Comparison of ENCODE assay signal across 8 mouse cellular contexts in genomic region chr10:80674851-80675404, GRCm38 (mm10). TPM values are rescaled to one million over a fixed set of nuclear protein-coding genes. Genes with fewer than 3 reads are reported as not detected.
DNase-seq lines count a peak whose midpoint lies in the region; ATAC-seq and TF ChIP-seq lines count a peak whose summit lies in the region.

No protein-coding gene starts in this region.

- TF ChIP-seq POLR2A in thymus, adult 2 months (IDR thresholded peaks at IDR 0.05; ENCODE audit: control insufficient read depth, extremely low read depth, insufficient read depth, low read length, poor library complexity): no peak

- peaks cover 25% of the 10 kb centered on the region for H3K36me3 ChIP-seq in thymus, adult 2 months (ENCODE audit: control insufficient read depth, insufficient read depth, low read length)
- H3K36me3 ChIP-seq in limb, embryonic 13.5 days: peaks cover 41% of the 10 kb centered on the region
- H3K36me3 ChIP-seq in stomach, embryonic 16.5 days (ENCODE audit: control insufficient read depth, insufficient read depth, low read length): peaks cover 13% of the 10 kb centered on the region

- H3K9me3 ChIP-seq in limb, embryonic 13.5 days: no peaks in the 10 kb centered on the region
- no peaks in the 10 kb centered on the region for H3K9me3 ChIP-seq in stomach, embryonic 16.5 days (replicated peaks; ENCODE audit: control insufficient read depth, low read length)

- peak overlapping the region; percentile 98 for H3K4me3 ChIP-seq in thymus, adult 2 months (ENCODE audit: control insufficient read depth, insufficient read depth, low read length)
- H3K4me3 ChIP-seq in limb, embryonic 13.5 days: peak overlapping the region; percentile 98
- H3K4me3 ChIP-seq in stomach, embryonic 16.5 days (replicated peaks; ENCODE audit: low read length): peak overlapping the region; percentile 98

- peak overlapping the region; percentile 99 for H3K9ac ChIP-seq in limb, embryonic 13.5 days
- peak overlapping the region; percentile 98 for H3K9ac ChIP-seq in stomach, embryonic 16.5 days (ENCODE audit: low read length)

- DNase-seq in cerebellum, adult 9-11 months: peak; percentile 61
- no peak for DNase-seq in thymus, adult 2 months
- DNase-seq in thymus, postnatal 10 days (ENCODE audit: low spot score in 2 of 2): no peak
- no peak for DNase-seq in right cerebral cortex, adult 18-20 months
- DNase-seq in right cerebral cortex, postnatal 25 days: no peak

- H3K4me2 ChIP-seq in limb, embryonic 13.5 days (replicated peaks): peak overlapping the region; percentile 75
- H3K4me2 ChIP-seq in stomach, embryonic 16.5 days (ENCODE audit: low read depth, low read length): peak overlapping the region; percentile 77

- TF ChIP-seq CTCF in thymus, adult 2 months (IDR thresholded peaks at IDR 0.05; ENCODE audit: borderline replicate concordance, control insufficient read depth, extremely low read depth, insufficient read depth, low read length, poor library complexity): no peak

- 5% methylated on average over 6 of the region's 6 CpGs for WGBS in thymus, adult 2 months
- 22% methylated on average over 6 of the region's 6 CpGs for WGBS in limb, embryonic 13.5 days
- WGBS in stomach, embryonic 16.5 days: 9% methylated on average over 6 of the region's 6 CpGs

- H3K4me1 ChIP-seq in thymus, adult 2 months (replicated peaks; ENCODE audit: control insufficient read depth, insufficient read depth, low read length): peaks cover 72% of the 10 kb centered on the region
- peaks cover 62% of the 10 kb centered on the region for H3K4me1 ChIP-seq in limb, embryonic 13.5 days
- H3K4me1 ChIP-seq in stomach, embryonic 16.5 days (ENCODE audit: control insufficient read depth, insufficient read depth, low read length): peaks cover 62% of the 10 kb centered on the region

- H3K27ac ChIP-seq in thymus, adult 2 months (ENCODE audit: control insufficient read depth, insufficient read depth, low read length): peak overlapping the region; percentile 9; the same call in 1 of the 2 replicates
- peak overlapping the region; percentile 84 for H3K27ac ChIP-seq in limb, embryonic 13.5 days
- H3K27ac ChIP-seq in stomach, embryonic 16.5 days (ENCODE audit: low read length): peak overlapping the region; percentile 84

- H3K27me3 ChIP-seq in thymus, adult 2 months (ENCODE audit: control insufficient read depth, insufficient read depth, low read length): no peaks in the 10 kb centered on the region
- no peaks in the 10 kb centered on the region for H3K27me3 ChIP-seq in limb, embryonic 13.5 days
- H3K27me3 ChIP-seq in stomach, embryonic 16.5 days (ENCODE audit: control insufficient read depth, insufficient read depth, low read length): no peaks in the 10 kb centered on the region

- no peak for ATAC-seq in cerebellum, adult (ENCODE audit: insufficient number of reproducible peaks, low FRiP score, low TSS enrichment)
- ATAC-seq in limb, embryonic 13.5 days (ENCODE audit: low FRiP score, low read depth): no peak
- no peak for ATAC-seq in stomach, embryonic 16.5 days (ENCODE audit: insufficient read depth, low FRiP score)

RNA-seq across cellular contexts. Expression of gene Mknk2, which starts 3.0 kb away (rescaled TPM):
- 606 and 621 TPM in 2 replicates for polyA plus RNA-seq in thymus, adult 2 months (2012; rRNA removed)
- polyA plus RNA-seq in limb, embryonic 13.5 days (2015; fragmentation: Nextera tagmentation; extraction: Ambion mirVana): 86.1 and 87.8 TPM in 2 replicates
- 42.8 and 45.1 TPM in 2 replicates for polyA plus RNA-seq in stomach, embryonic 16.5 days (2015; fragmentation: Nextera tagmentation; extraction: Ambion mirVana)

RNA-seq across cellular contexts. Expression of gene Btbd2, which starts 18.1 kb away (rescaled TPM):
- polyA plus RNA-seq in thymus, adult 2 months (2012; rRNA removed): 94.7 and 103 TPM in 2 replicates
- 77.8 and 83.5 TPM in 2 replicates for polyA plus RNA-seq in limb, embryonic 13.5 days (2015; fragmentation: Nextera tagmentation; extraction: Ambion mirVana)
- polyA plus RNA-seq in stomach, embryonic 16.5 days (2015; fragmentation: Nextera tagmentation; extraction: Ambion mirVana): 11.5 and 12.7 TPM in 2 replicates

RNA-seq across cellular contexts. Expression of gene Mob3a, which starts 26.8 kb away (rescaled TPM):
- 252 and 261 TPM in 2 replicates for polyA plus RNA-seq in thymus, adult 2 months (2012; rRNA removed)
- polyA plus RNA-seq in limb, embryonic 13.5 days (2015; fragmentation: Nextera tagmentation; extraction: Ambion mirVana): 55.3 and 55.7 TPM in 2 replicates
- 51.6 and 57.5 TPM in 2 replicates for polyA plus RNA-seq in stomach, embryonic 16.5 days (2015; fragmentation: Nextera tagmentation; extraction: Ambion mirVana)

RNA-seq across cellular contexts. Expression of gene Izumo4, which starts 27.1 kb away (rescaled TPM):
- polyA plus RNA-seq in thymus, adult 2 months (2012; rRNA removed): 56.4 and 66.9 TPM in 2 replicates
- polyA plus RNA-seq in limb, embryonic 13.5 days (2015; fragmentation: Nextera tagmentation; extraction: Ambion mirVana): 24.2 and 25.6 TPM in 2 replicates
- polyA plus RNA-seq in stomach, embryonic 16.5 days (2015; fragmentation: Nextera tagmentation; extraction: Ambion mirVana): 25.5 and 28.7 TPM in 2 replicates

RNA-seq across cellular contexts. Expression of gene Csnk1g2, which starts 52.3 kb away (rescaled TPM):
- 492 and 499 TPM in 2 replicates for polyA plus RNA-seq in thymus, adult 2 months (2012; rRNA removed)
- polyA plus RNA-seq in limb, embryonic 13.5 days (2015; fragmentation: Nextera tagmentation; extraction: Ambion mirVana): 148 and 159 TPM in 2 replicates
- 18.1 TPM in 2 replicates for polyA plus RNA-seq in stomach, embryonic 16.5 days (2015; fragmentation: Nextera tagmentation; extraction: Ambion mirVana)

Comparison
In these comparisons a context has a peak if more than half of its experiments do, and no peak if none do; other contexts are left out.
1. H3K27ac ChIP-seq: peak in every context shown above with its lines; median percentile 84 in limb, embryonic 13.5 days; 84 in stomach, embryonic 16.5 days; 9 in thymus, adult 2 months.